Mouse (Mus musculus) limb, embryonic 14.5 days (tissue): ENCODE data around the gene Ttll3. TPM values are rescaled to one million over a fixed set of nuclear protein-coding genes. Genes with fewer than 3 reads are reported as not detected.

ENCODE experiments used
- ATAC-seq: fragments of 200-750 bp; cut with Nextera tagmentation; 2 replicates; pipeline ENCODE4 v1.8.0; 2017; ENCODE audit warnings: low read depth, moderate number of reproducible peaks, moderate TSS enrichment; ENCODE audit not compliant: low FRiP score
- DNase-seq: peaks from one replicate; pipeline ENCODE4 v3.0.0-alpha.2; 2015; ENCODE audit warnings: low spot score
- H3K27ac ChIP-seq: fragments of 300-500 bp; sonication (generic); replicated peaks from 2 replicates; pipeline ENCODE4 v1.5.1; 2014; ENCODE audit warnings: low read depth, mild to moderate bottlenecking, low read length, moderate library complexity, mixed read lengths
- H3K27me3 ChIP-seq: fragments of 300-500 bp; sonication (generic); 2 replicates; pipeline ENCODE4 v1.6.1; 2014; ENCODE audit warnings: low read length, mixed read lengths; ENCODE audit not compliant: control insufficient read depth, insufficient read depth
- H3K36me3 ChIP-seq: fragments of 300-500 bp; sonication (generic); 2 replicates; pipeline ENCODE4 v1.6.1; 2014; ENCODE audit warnings: mild to moderate bottlenecking, low read length, moderate library complexity, mixed read lengths; ENCODE audit not compliant: control insufficient read depth, insufficient read depth
- H3K4me1 ChIP-seq: fragments of 300-500 bp; sonication (generic); 2 replicates; pipeline ENCODE4 v1.6.1; 2014; ENCODE audit warnings: antibody characterized with exemption, low read length, mixed read lengths; ENCODE audit not compliant: control insufficient read depth, insufficient read depth
- H3K4me2 ChIP-seq: fragments of 300-500 bp; sonication (generic); replicated peaks from 2 replicates; pipeline ENCODE4 v1.6.1; 2014; ENCODE audit warnings: low read depth, mild to moderate bottlenecking, low read length, moderate library complexity; ENCODE audit not compliant: severe bottlenecking
- H3K4me3 ChIP-seq: fragments of 300-500 bp; sonication (generic); replicated peaks from 2 replicates; pipeline ENCODE4 v1.5.1; 2014; ENCODE audit warnings: low read length
- H3K9ac ChIP-seq: fragments of 300-500 bp; sonication (generic); 2 replicates; pipeline ENCODE4 v1.6.1; 2014; ENCODE audit warnings: mild to moderate bottlenecking, low read depth, low read length, moderate library complexity; ENCODE audit not compliant: severe bottlenecking
- H3K9me3 ChIP-seq: fragments of 300-500 bp; sonication (generic); 2 replicates; pipeline ENCODE4 v1.6.1; 2016; ENCODE audit warnings: low read length; ENCODE audit not compliant: control insufficient read depth
- POLR2A ChIP-seq: fragments of 200-500 bp; IDR thresholded peaks from 2 replicates; pipeline ENCODE4 v1.8.0; 2012; ENCODE audit warnings: inconsistent platforms, mild to moderate bottlenecking, moderate library complexity, borderline replicate concordance; ENCODE audit not compliant: insufficient read depth, insufficient read length; ENCODE audit errors: extremely low read depth
- WGBS: fragments of 180-500 bp; shearing (Covaris S2); extraction: QIAGEN DNeasy Blood & Tissue Kit; methylation state at CpG from one replicate; pipeline ENCODE4 v1.1.7; 2014; 5-methylcytosine and 5-hydroxymethylcytosine counted together
- polyA plus RNA-seq, 2 experiments: library from polyadenylated mRNA; depleted of rRNA in 1 of 2; stranded (reverse) in 1 of 2; unstranded in 1 of 2; fragments of >200 nt; fragmentation: Nextera tagmentation in 1 of 2; extraction: Ambion mirVana in 1 of 2; gene quantifications; 2 replicates each; pipeline versions ENCODE4 v1.2.1 to v1.2.3; 2012 to 2014

Ttll3 gene
- polyA plus RNA-seq, 2 experiments: 2.3 to 21.4 TPM

GRCm38 (mm10) chr6:113438721-113439430, 49.8 kb downstream of the Ttll3 start:
- Histone ChIP-seq H3K4me2 (no peak overlapping the region), H3K4me1 (peaks cover 4% of the 10 kb centered on the region; the same call in 1 of the 2 replicates), H3K4me3 (no peak overlapping the region), H3K36me3 (no peaks in the 10 kb centered on the region), H3K9me3 (no peaks in the 10 kb centered on the region), H3K27me3 (no peaks in the 10 kb centered on the region), H3K27ac (no peak overlapping the region), H3K9ac (no peak overlapping the region)
- ATAC-seq: no peak
- no peak for TF ChIP-seq POLR2A
- DNase-seq: no peak
- WGBS: 58% methylated on average over 12 of the region's 12 CpGs

GRCm38 (mm10) chr6:113440686-113441085, 51.6 kb downstream of the Ttll3 start:
- Histone ChIP-seq H3K4me1 (peaks cover 4% of the 10 kb centered on the region; the same call in 1 of the 2 replicates), H3K9ac (no peak overlapping the region), H3K4me2 (no peak overlapping the region), H3K27ac (no peak overlapping the region), H3K36me3 (no peaks in the 10 kb centered on the region), H3K9me3 (no peaks in the 10 kb centered on the region), H3K4me3 (no peak overlapping the region), H3K27me3 (no peaks in the 10 kb centered on the region)
- DNase-seq (no peak), ATAC-seq (no peak)
- no peak for TF ChIP-seq POLR2A
- 80% methylated on average over 3 of the region's 3 CpGs for WGBS

GRCm38 (mm10) chr6:113441147-113441680, 52.2 kb downstream of the Ttll3 start:
- peak; percentile 85 for DNase-seq
- 0 out of 2 replicates have a peak, but pooled peaks cover under 1% of the 10 kb centered on the region for H3K36me3 ChIP-seq
- H3K9ac ChIP-seq: no peak overlapping the region
- no peak for ATAC-seq
- H3K4me3 ChIP-seq: no peak overlapping the region
- WGBS: 58% methylated on average over 7 of the region's 7 CpGs
- H3K27me3 ChIP-seq: no peaks in the 10 kb centered on the region
- no peaks in the 10 kb centered on the region for H3K9me3 ChIP-seq
- H3K27ac ChIP-seq: no peak overlapping the region
- TF ChIP-seq POLR2A: no peak
- H3K4me1 ChIP-seq: peaks cover 4% of the 10 kb centered on the region; the same call in 1 of the 2 replicates
- H3K4me2 ChIP-seq: no peak overlapping the region

GRCm38 (mm10) chr6:113442087-113442441, 53.0 kb downstream of the Ttll3 start:
- H3K9me3 ChIP-seq: no peaks in the 10 kb centered on the region
- peaks cover 4% of the 10 kb centered on the region; the same call in 1 of the 2 replicates for H3K4me1 ChIP-seq
- TF ChIP-seq POLR2A: no peak
- H3K4me2 ChIP-seq: peak overlapping the region; percentile 68
- peak overlapping the region; percentile 91 for H3K9ac ChIP-seq
- DNase-seq: no peak
- peak overlapping the region; percentile 96 for H3K4me3 ChIP-seq
- 43% methylated on average over 9 of the region's 9 CpGs for WGBS
- peaks cover 9% of the 10 kb centered on the region for H3K36me3 ChIP-seq
- H3K27ac ChIP-seq: no peak overlapping the region
- no peaks in the 10 kb centered on the region for H3K27me3 ChIP-seq
- ATAC-seq: peak; percentile 6; the same call in 1 of the 2 replicates

GRCm38 (mm10) chr6:113442442-113443090, 53.5 kb downstream of the Ttll3 start, which contains the start of gene Jagn1:
Jagn1 (plus strand) TSS chr6:113442569.
- Histone ChIP-seq H3K9ac (peak within 1 kb of the TSS; percentile 91), H3K4me2 (peak within 1 kb of the TSS; percentile 68), H3K9me3 (no peaks in the 10 kb centered on the region), H3K4me1 (peaks cover 4% of the 10 kb centered on the region; the same call in 1 of the 2 replicates), H3K4me3 (peak within 1 kb of the TSS; percentile 96), H3K27me3 (no peaks in the 10 kb centered on the region), H3K27ac (peak within 1 kb of the TSS; percentile 70; the same call in 1 of the 2 replicates), H3K36me3 (peaks cover 14% of the 10 kb centered on the region)
- no peak; the same call in 1 of the 2 replicates for TF ChIP-seq POLR2A
- ATAC-seq (peak; percentile 90), DNase-seq (peak; percentile 97)
- under 1% methylated on average over 40 of the region's 45 CpGs for WGBS
